Mouse (Mus musculus) layer of hippocampus, adult 9-10 months (tissue): ENCODE data around the gene Usp24.

Source experiments
- DNase-seq: peaks from one replicate; pipeline ENCODE4 v3.0.0; 2022; ENCODE audit warnings: low spot score

The Usp24 gene

GRCm38 (mm10) chr4:106430431-106430830 is 114.4 kb downstream of the Usp24 start:
- DNase-seq, result no peak

GRCm38 (mm10) chr4:106435426-106435825 is 119.4 kb downstream of the Usp24 start:
- DNase-seq, result no peak

GRCm38 (mm10) chr4:106436475-106436874 is 120.5 kb downstream of the Usp24 start:
- no peak for DNase-seq

GRCm38 (mm10) chr4:106437207-106437606 is 121.2 kb downstream of the Usp24 start:
- no peak for DNase-seq

GRCm38 (mm10) chr4:106438763-106439162 is 122.8 kb downstream of the Usp24 start:
- DNase-seq, result no peak

GRCm38 (mm10) chr4:106443182-106443581 is 127.2 kb downstream of the Usp24 start:
- DNase-seq, result no peak

GRCm38 (mm10) chr4:106449306-106449705 is 133.3 kb downstream of the Usp24 start:
- no peak for DNase-seq

GRCm38 (mm10) chr4:106452401-106452800 is 136.4 kb downstream of the Usp24 start:
- no peak for DNase-seq

GRCm38 (mm10) chr4:106453108-106453507 is 137.1 kb downstream of the Usp24 start:
- no peak for DNase-seq

- no peak for DNase-seq
Observed at GRCm38 (mm10) chr4:106453516-106453915, 137.5 kb downstream of the Usp24 start.

GRCm38 (mm10) chr4:106454541-106454940 is 138.5 kb downstream of the Usp24 start:
- DNase-seq, result no peak

- no peak for DNase-seq
Observed at GRCm38 (mm10) chr4:106462016-106462415, 146.0 kb downstream of the Usp24 start.

GRCm38 (mm10) chr4:106462524-106462923 is 146.5 kb downstream of the Usp24 start:
- DNase-seq, result no peak

- no peak for DNase-seq
Observed at GRCm38 (mm10) chr4:106463174-106463801, 147.3 kb downstream of the Usp24 start.

- no peak for DNase-seq
Observed at GRCm38 (mm10) chr4:106467420-106468110, 151.6 kb downstream of the Usp24 start.

- DNase-seq, result no peak
Observed at GRCm38 (mm10) chr4:106470921-106471320, 154.9 kb downstream of the Usp24 start.

GRCm38 (mm10) chr4:106472335-106472734 is 156.3 kb downstream of the Usp24 start:
- DNase-seq, result peak; percentile 78

- DNase-seq, result peak; percentile 47
Observed at GRCm38 (mm10) chr4:106474241-106474640, 158.2 kb downstream of the Usp24 start.

- no peak for DNase-seq
Observed at GRCm38 (mm10) chr4:106480545-106480944, 164.5 kb downstream of the Usp24 start.

- no peak for DNase-seq
Observed at GRCm38 (mm10) chr4:106483215-106483727, 167.3 kb downstream of the Usp24 start.

- DNase-seq, result no peak
Observed at GRCm38 (mm10) chr4:106483831-106484230, 167.8 kb downstream of the Usp24 start.

- no peak for DNase-seq
Observed at GRCm38 (mm10) chr4:106490620-106491019, 174.6 kb downstream of the Usp24 start.
